Mouse (Mus musculus) heart, embryonic 15.5 days (tissue): ENCODE results near the gene 6820408C15Rik. TPM values are rescaled to one million over a fixed set of nuclear protein-coding genes. Genes with fewer than 3 reads are reported as not detected.

Source experiments
- ATAC-seq: fragments of 200-750 bp; cut with Nextera tagmentation; replicated peaks from 2 replicates; pipeline ENCODE4 v1.8.0; 2017; ENCODE audit warnings: low read depth, moderate TSS enrichment; ENCODE audit not compliant: insufficient number of reproducible peaks, insufficient read depth, low FRiP score
- H3K27ac ChIP-seq: fragments of 300-500 bp; sonication (generic); 2 replicates; pipeline ENCODE4 v1.5.1; 2015; ENCODE audit warnings: mild to moderate bottlenecking, inconsistent platforms
- H3K27me3 ChIP-seq: fragments of 300-500 bp; sonication (generic); 2 replicates; pipeline ENCODE4 v1.6.1; 2015; ENCODE audit warnings: inconsistent platforms
- H3K36me3 ChIP-seq: fragments of 300-500 bp; sonication (generic); 2 replicates; pipeline ENCODE4 v1.6.1; 2015; ENCODE audit warnings: mild to moderate bottlenecking, inconsistent platforms
- H3K4me1 ChIP-seq: fragments of 300-500 bp; sonication (generic); replicated peaks from 2 replicates; pipeline ENCODE4 v1.6.1; 2015; ENCODE audit warnings: inconsistent platforms
- H3K4me2 ChIP-seq: fragments of 300-500 bp; sonication (generic); 2 replicates; pipeline ENCODE4 v1.6.1; 2015; ENCODE audit warnings: inconsistent platforms, mild to moderate bottlenecking, moderate library complexity
- H3K4me3 ChIP-seq: fragments of 300-500 bp; sonication (generic); 2 replicates; pipeline ENCODE4 v1.5.1; 2015; ENCODE audit warnings: mild to moderate bottlenecking, inconsistent platforms
- H3K9ac ChIP-seq: fragments of 300-500 bp; sonication (generic); 2 replicates; pipeline ENCODE4 v1.6.1; 2015; ENCODE audit warnings: mild to moderate bottlenecking, inconsistent platforms
- H3K9me3 ChIP-seq: fragments of 300-500 bp; sonication (generic); replicated peaks from 2 replicates; pipeline ENCODE4 v1.6.1; 2016; ENCODE audit warnings: inconsistent platforms
- WGBS: fragments of 180-500 bp; shearing (Covaris S2); methylation state at CpG from one replicate; pipeline ENCODE4 v1.1.7; 2015; ENCODE audit warnings: mixed read lengths; 5-methylcytosine and 5-hydroxymethylcytosine counted together
- polyA plus RNA-seq: library from polyadenylated mRNA; unstranded; fragments of >200 nt; fragmentation: Nextera tagmentation; extraction: Ambion mirVana; gene quantifications from 2 replicates; pipeline ENCODE4 v1.2.1, GENCODE M21; 2015

The 6820408C15Rik gene
- polyA plus RNA-seq, 1 experiment from 2014 or later, result 2.4 TPM

- Histone ChIP-seq H3K9ac (no peak overlapping the region), H3K4me2 (no peak overlapping the region), H3K36me3 (no peaks in the 10 kb centered on the region), H3K4me1 (peaks cover 26% of the 10 kb centered on the region), H3K9me3 (no peaks in the 10 kb centered on the region), H3K4me3 (no peak overlapping the region), H3K27me3 (no peaks in the 10 kb centered on the region), H3K27ac (no peak overlapping the region)
- no peak for ATAC-seq
- 86% methylated on average over 2 of the region's 2 CpGs for WGBS
Measured at GRCm38 (mm10) chr2:152439833-152440232, 24.4 kb downstream of the 6820408C15Rik start.

- Histone ChIP-seq H3K9ac (no peak overlapping the region), H3K36me3 (no peaks in the 10 kb centered on the region), H3K27ac (no peak overlapping the region), H3K9me3 (no peaks in the 10 kb centered on the region), H3K4me1 (peaks cover 15% of the 10 kb centered on the region), H3K4me2 (no peak overlapping the region), H3K27me3 (no peaks in the 10 kb centered on the region), H3K4me3 (no peak overlapping the region)
- WGBS, result 81% methylated on average over 4 of the region's 4 CpGs
- no peak for ATAC-seq
Measured at GRCm38 (mm10) chr2:152442322-152442721, 26.9 kb downstream of the 6820408C15Rik start.

GRCm38 (mm10) chr2:152443281-152443680 lies 27.9 kb downstream of the 6820408C15Rik start:
- Histone ChIP-seq H3K9me3 (no peaks in the 10 kb centered on the region), H3K4me2 (no peak overlapping the region), H3K4me3 (no peak overlapping the region), H3K4me1 (peaks cover 17% of the 10 kb centered on the region), H3K27ac (no peak overlapping the region), H3K36me3 (no peaks in the 10 kb centered on the region), H3K9ac (no peak overlapping the region), H3K27me3 (no peaks in the 10 kb centered on the region)
- no peak for ATAC-seq
- 74% methylated on average over 8 of the region's 8 CpGs for WGBS

- Histone ChIP-seq H3K4me3 (no peak overlapping the region), H3K27ac (no peak overlapping the region), H3K27me3 (no peaks in the 10 kb centered on the region), H3K4me1 (peaks cover 17% of the 10 kb centered on the region), H3K36me3 (no peaks in the 10 kb centered on the region), H3K9ac (no peak overlapping the region), H3K4me2 (no peak overlapping the region), H3K9me3 (no peaks in the 10 kb centered on the region)
- 36% methylated on average over 2 of the region's 2 CpGs for WGBS
- no peak for ATAC-seq
Measured at GRCm38 (mm10) chr2:152446642-152447041, 31.3 kb downstream of the 6820408C15Rik start.

- Histone ChIP-seq H3K4me2 (no peak overlapping the region), H3K36me3 (no peaks in the 10 kb centered on the region), H3K4me1 (peaks cover 17% of the 10 kb centered on the region), H3K9me3 (no peaks in the 10 kb centered on the region), H3K27ac (no peak overlapping the region), H3K9ac (no peak overlapping the region), H3K27me3 (no peaks in the 10 kb centered on the region), H3K4me3 (no peak overlapping the region)
- ATAC-seq, result no peak
- 14% methylated on average over 5 of the region's 5 CpGs for WGBS
Measured at GRCm38 (mm10) chr2:152447461-152447860, 32.1 kb downstream of the 6820408C15Rik start.

- no peak overlapping the region for H3K4me3 ChIP-seq
- 5% methylated on average over 5 of the region's 5 CpGs for WGBS
- no peak overlapping the region for H3K9ac ChIP-seq
- ATAC-seq, result no peak
- H3K27ac ChIP-seq, result no peak overlapping the region
- peaks cover 19% of the 10 kb centered on the region for H3K4me1 ChIP-seq
- H3K9me3 ChIP-seq, result no peaks in the 10 kb centered on the region
- H3K36me3 ChIP-seq, result no peaks in the 10 kb centered on the region
- H3K4me2 ChIP-seq, result no peak overlapping the region
- H3K27me3 ChIP-seq, result no peaks in the 10 kb centered on the region
Measured at GRCm38 (mm10) chr2:152450241-152450640, 34.9 kb downstream of the 6820408C15Rik start.

- no peak overlapping the region for H3K9ac ChIP-seq
- no peak for ATAC-seq
- no peak overlapping the region for H3K27ac ChIP-seq
- no peaks in the 10 kb centered on the region for H3K27me3 ChIP-seq
- H3K4me2 ChIP-seq, result no peak overlapping the region
- no peaks in the 10 kb centered on the region for H3K36me3 ChIP-seq
- no peak overlapping the region for H3K4me3 ChIP-seq
- 70% methylated on average over 4 of the region's 4 CpGs for WGBS
- H3K4me1 ChIP-seq, result peaks cover 14% of the 10 kb centered on the region
- no peaks in the 10 kb centered on the region for H3K9me3 ChIP-seq
Measured at GRCm38 (mm10) chr2:152452101-152452781, 36.9 kb downstream of the 6820408C15Rik start.

GRCm38 (mm10) chr2:152459241-152459640 lies 43.9 kb downstream of the 6820408C15Rik start:
- H3K4me3 ChIP-seq, result no peak overlapping the region
- H3K36me3 ChIP-seq, result no peaks in the 10 kb centered on the region
- no peak overlapping the region for H3K4me2 ChIP-seq
- no peaks in the 10 kb centered on the region; the same call in 1 of the 2 replicates for H3K4me1 ChIP-seq
- no peaks in the 10 kb centered on the region for H3K9me3 ChIP-seq
- H3K27ac ChIP-seq, result no peak overlapping the region
- no peak overlapping the region for H3K9ac ChIP-seq
- H3K27me3 ChIP-seq, result no peaks in the 10 kb centered on the region
- 41% methylated on average over 13 of the region's 13 CpGs for WGBS
- no peak for ATAC-seq

GRCm38 (mm10) chr2:152464570-152465150 lies 49.3 kb downstream of the 6820408C15Rik start, which contains the start of gene Defb23:
Defb23 (minus strand) TSS chr2:152464620.
- Histone ChIP-seq H3K27me3 (0 out of 2 replicates have a peak, but pooled peaks cover 4% of the 10 kb centered on the region), H3K36me3 (no peaks in the 10 kb centered on the region), H3K4me1 (no peaks in the 10 kb centered on the region), H3K4me3 (no peak within 1 kb of the TSS), H3K9ac (no peak within 1 kb of the TSS), H3K4me2 (no peak within 1 kb of the TSS), H3K9me3 (no peaks in the 10 kb centered on the region), H3K27ac (no peak within 1 kb of the TSS)
- WGBS, result 88% methylated on average over 3 of the region's 3 CpGs
- no peak for ATAC-seq

- Histone ChIP-seq H3K27me3 (0 out of 2 replicates have a peak, but pooled peaks cover 4% of the 10 kb centered on the region), H3K4me2 (no peak overlapping the region), H3K4me1 (no peaks in the 10 kb centered on the region), H3K9me3 (no peaks in the 10 kb centered on the region), H3K27ac (no peak overlapping the region), H3K36me3 (no peaks in the 10 kb centered on the region), H3K9ac (no peak overlapping the region), H3K4me3 (no peak overlapping the region)
- no peak for ATAC-seq
- 31% methylated on average over 7 of the region's 7 CpGs for WGBS
Measured at GRCm38 (mm10) chr2:152470973-152471372, 55.6 kb downstream of the 6820408C15Rik start.

- no peak overlapping the region for H3K27ac ChIP-seq
- H3K4me3 ChIP-seq, result no peak overlapping the region
- H3K36me3 ChIP-seq, result no peaks in the 10 kb centered on the region
- no peak for ATAC-seq
- H3K4me2 ChIP-seq, result no peak overlapping the region
- no peaks in the 10 kb centered on the region for H3K4me1 ChIP-seq
- no peak overlapping the region for H3K9ac ChIP-seq
- whole genome bisulfite sequencing, result 27% methylated on average over 3 of the region's 3 CpGs
- H3K9me3 ChIP-seq, result no peaks in the 10 kb centered on the region
- 0 out of 2 replicates have a peak, but pooled peaks cover 4% of the 10 kb centered on the region for H3K27me3 ChIP-seq
Measured at GRCm38 (mm10) chr2:152472434-152472833, 57.0 kb downstream of the 6820408C15Rik start.

- no peaks in the 10 kb centered on the region for H3K27me3 ChIP-seq
- H3K9me3 ChIP-seq, result no peaks in the 10 kb centered on the region
- H3K9ac ChIP-seq, result no peak within 1 kb of the TSS
- H3K27ac ChIP-seq, result no peak within 1 kb of the TSS
- WGBS, result 62% methylated on average over 2 of the region's 2 CpGs
- no peak within 1 kb of the TSS for H3K4me3 ChIP-seq
- no peak within 1 kb of the TSS for H3K4me2 ChIP-seq
- no peak for ATAC-seq
- H3K4me1 ChIP-seq, result no peaks in the 10 kb centered on the region
- no peaks in the 10 kb centered on the region for H3K36me3 ChIP-seq
Measured at GRCm38 (mm10) chr2:152476763-152477162, 61.4 kb downstream of the 6820408C15Rik start, which contains the start of gene Defb20. Defb20 (plus strand) TSS chr2:152477063.
